Mouse (Mus musculus): ENCODE measurements at regions not wholly inside any gene's neighbourhood (a gene's known extent, or its start where the extent isn't known, plus 50 kb on each side); places are given as distances from the start of the nearest gene placed in this dataset.
"Not testable (repeated sequence)": the region's sequence is repeated elsewhere in the genome, so short reads cannot be mapped to it uniquely, and the experiment has no call there.

DNA sequence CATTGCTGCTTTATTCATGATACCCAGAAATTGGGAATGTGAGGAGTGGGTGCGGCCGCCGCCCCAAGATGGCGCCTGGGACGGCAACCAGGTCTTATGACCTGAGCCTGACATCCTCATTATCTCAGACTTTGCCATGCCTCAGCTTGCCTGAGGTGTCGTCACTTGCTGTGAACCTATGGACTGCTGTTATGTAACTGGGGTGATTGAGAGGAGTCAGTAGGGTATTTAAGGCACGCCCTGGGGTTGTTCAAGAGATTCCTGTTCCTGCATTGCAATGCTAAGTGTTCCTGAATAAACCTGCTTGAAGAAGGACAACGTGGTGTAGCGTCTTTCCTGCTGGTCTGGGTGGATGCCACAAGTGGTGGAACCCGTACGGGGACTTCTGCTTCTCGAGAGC is 211.4 kb upstream of the Pou3f2 start:
- peak; percentile 7 for DNase-seq (ENCODE audit: low read depth, low spot score)

DNA sequence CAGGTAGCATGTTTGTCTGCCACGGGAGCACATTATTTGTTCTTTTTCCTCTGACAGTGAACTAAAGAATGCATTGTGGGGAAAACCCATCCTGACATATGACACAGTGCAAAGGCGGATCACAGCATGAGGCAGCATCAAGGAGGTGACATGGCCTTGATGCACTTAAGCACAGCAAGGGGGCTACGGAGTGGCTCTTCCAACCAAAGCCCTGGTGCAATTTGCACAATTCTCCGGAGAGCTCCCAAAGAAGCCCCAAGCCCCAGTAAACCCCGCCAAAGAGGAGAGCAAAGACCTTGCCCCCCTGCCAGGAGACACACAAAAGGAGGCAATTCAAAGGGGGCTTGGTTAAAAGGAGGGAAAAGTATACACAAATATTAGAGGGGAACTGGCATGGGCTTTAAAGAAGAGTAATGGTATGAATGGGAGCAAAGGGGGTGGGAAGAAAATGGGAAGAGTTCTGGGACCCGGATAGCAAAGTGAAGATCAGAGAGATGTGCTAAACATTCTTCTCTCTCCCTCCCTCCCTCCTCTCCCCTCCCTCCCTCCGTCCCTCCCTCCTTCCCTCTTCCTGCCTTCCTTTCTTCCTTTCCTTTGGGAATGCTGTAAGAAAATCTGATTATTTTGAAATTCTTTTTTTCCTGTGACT is 179.7 kb upstream of the Pou3f2 start:
- no peak for DNase-seq (ENCODE audit: low read depth, low spot score)

DNA sequence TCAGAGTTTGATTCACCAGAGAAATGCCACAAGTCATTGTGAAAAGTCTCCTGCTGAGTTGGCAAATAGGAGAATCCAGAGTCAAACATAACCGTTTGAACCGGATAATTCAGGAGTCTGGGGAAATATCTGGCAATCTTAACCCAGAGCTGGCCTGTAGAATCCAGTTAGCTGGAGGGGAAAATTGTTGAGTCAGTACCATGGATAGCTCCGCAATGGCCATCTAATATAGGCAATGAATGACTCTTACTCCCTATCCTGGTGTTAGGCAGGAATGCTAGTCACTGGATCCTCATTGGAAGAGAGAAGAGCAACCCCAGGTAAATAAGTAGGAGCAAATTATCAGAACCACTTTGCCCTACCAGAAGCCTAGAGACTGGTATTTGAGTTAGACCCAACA is 157.4 kb upstream of the Pou3f2 start:
- no peak for DNase-seq (ENCODE audit: low read depth, low spot score)

DNA sequence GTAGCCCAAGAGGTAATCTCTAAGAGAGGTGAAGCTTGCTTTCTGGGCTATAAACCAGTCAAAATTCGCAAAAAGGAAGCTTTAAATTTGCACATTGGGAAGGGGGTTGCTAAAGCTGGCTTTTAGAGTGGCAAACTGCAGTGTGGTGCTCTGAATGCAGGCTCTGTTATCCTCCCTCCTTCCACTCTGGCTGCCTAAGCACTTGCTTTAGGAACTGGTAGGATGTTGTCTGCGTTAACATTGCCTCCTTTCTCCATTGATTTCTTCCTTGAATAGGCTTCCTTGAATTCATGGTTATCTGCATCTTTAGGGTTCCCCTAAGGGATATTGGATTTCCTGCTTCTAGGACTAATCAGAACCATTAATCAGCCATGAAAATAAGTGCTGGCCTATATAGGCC is 120.8 kb upstream of the Pou3f2 start:
- no peak for DNase-seq (ENCODE audit: low read depth, low spot score)

GRCm38 (mm10) chr4:22602164-22602563 is 114.0 kb upstream of the Pou3f2 start:
- DNase-seq (ENCODE audit: low read depth, low spot score): not testable (repeated sequence)

DNA sequence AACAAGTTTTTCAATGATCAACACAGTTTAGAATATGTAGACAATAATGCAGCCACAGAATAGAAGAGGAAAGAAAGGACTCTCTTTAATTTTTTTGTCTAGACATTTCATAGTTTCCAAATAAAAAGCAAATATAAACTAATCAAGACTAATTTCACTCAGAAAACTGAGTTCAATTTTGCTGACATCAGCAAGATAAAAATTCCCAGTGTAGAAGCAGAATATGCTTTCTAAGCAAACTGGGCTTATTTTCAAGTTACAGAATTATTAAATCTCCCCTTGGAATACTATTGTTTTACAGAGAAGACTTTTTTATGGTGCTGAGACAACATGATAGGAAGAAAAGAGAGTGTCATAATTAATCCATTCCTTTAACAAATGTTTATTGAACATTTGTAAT is 99.0 kb upstream of the Pou3f2 start:
- no peak for DNase-seq (ENCODE audit: low read depth, low spot score)

GRCm38 (mm10) chr4:22565959-22566358 is 77.8 kb upstream of the Pou3f2 start:
- no peak for DNase-seq (ENCODE audit: low read depth, low spot score)

GRCm38 (mm10) chr4:22564532-22564931 is 76.4 kb upstream of the Pou3f2 start:
- DNase-seq (ENCODE audit: low read depth, low spot score): no peak
